Mouse (Mus musculus): Measurements from ENCODE around the gene Wdr93.

Gene Wdr93

GRCm38 (mm10) chr7:79742659-79743536 lies at the start of gene Wdr93, which contains the start of gene Pex11a:
Wdr93 (plus strand) TSS chr7:79743163.
Pex11a (minus strand) TSS chr7:79743131.
- in situ Hi-C loops (cut with MboI, MseI), result no loop called here

GRCm38 (mm10) chr7:79696495-79696894 lies 46.5 kb upstream of the Wdr93 start:
- in situ Hi-C loops (cut with MboI, MseI), result loop anchor here in 1 of 2 experiments (25.0 kb wide), 1 partner anchor 791 kb away; no protein-coding TSS in a partner anchor

- in situ Hi-C loops (cut with MboI, MseI), result no loop called here
Measured at GRCm38 (mm10) chr7:79702755-79703154, 40.2 kb upstream of the Wdr93 start.

GRCm38 (mm10) chr7:79705210-79705609 lies 37.8 kb upstream of the Wdr93 start:
- in situ Hi-C loops (cut with MboI, MseI), result no loop called here

- in situ Hi-C loops (cut with MboI, MseI), result no loop called here
Measured at GRCm38 (mm10) chr7:79710130-79710607, 32.8 kb upstream of the Wdr93 start.

- in situ Hi-C loops (cut with MboI, MseI), result no loop called here
Measured at GRCm38 (mm10) chr7:79710831-79711230, 32.1 kb upstream of the Wdr93 start.

GRCm38 (mm10) chr7:79715187-79715981 lies 27.6 kb upstream of the Wdr93 start, which contains the start of gene Kif7:
Kif7 (minus strand) TSS chr7:79715720.
- in situ Hi-C loops (cut with MboI, MseI), result no loop called here

- in situ Hi-C loops (cut with MboI, MseI), result no loop called here
Measured at GRCm38 (mm10) chr7:79721386-79721977, 21.5 kb upstream of the Wdr93 start.

GRCm38 (mm10) chr7:79727091-79727490 lies 15.9 kb upstream of the Wdr93 start:
- in situ Hi-C loops (cut with MboI, MseI), result no loop called here

GRCm38 (mm10) chr7:79728219-79728618 lies 14.7 kb upstream of the Wdr93 start:
- in situ Hi-C loops (cut with MboI, MseI), result no loop called here

- in situ Hi-C loops (cut with MboI, MseI), result no loop called here
Measured at GRCm38 (mm10) chr7:79729169-79729568, 13.8 kb upstream of the Wdr93 start.

- in situ Hi-C loops (cut with MboI, MseI), result no loop called here
Measured at GRCm38 (mm10) chr7:79729743-79730370, 13.1 kb upstream of the Wdr93 start.

- in situ Hi-C loops (cut with MboI, MseI), result no loop called here
Measured at GRCm38 (mm10) chr7:79731438-79731837, 11.5 kb upstream of the Wdr93 start.

- in situ Hi-C loops (cut with MboI, MseI), result no loop called here
Measured at GRCm38 (mm10) chr7:79732622-79733021, 10.3 kb upstream of the Wdr93 start, which contains the start of gene Plin1. Plin1 (minus strand) TSS chr7:79732903.

- in situ Hi-C loops (cut with MboI, MseI), result no loop called here
Measured at GRCm38 (mm10) chr7:79734563-79734962, 8.4 kb upstream of the Wdr93 start.

- in situ Hi-C loops (cut with MboI, MseI), result no loop called here
Measured at GRCm38 (mm10) chr7:79736511-79736910, 6.5 kb upstream of the Wdr93 start.

- in situ Hi-C loops (cut with MboI, MseI), result no loop called here
Measured at GRCm38 (mm10) chr7:79738913-79739312, 4.0 kb upstream of the Wdr93 start.

- in situ Hi-C loops (cut with MboI, MseI), result no loop called here
Measured at GRCm38 (mm10) chr7:79740279-79740678, 2.7 kb upstream of the Wdr93 start.

GRCm38 (mm10) chr7:79742277-79742658 lies 695 bp upstream of the Wdr93 start:
- in situ Hi-C loops (cut with MboI, MseI), result no loop called here

GRCm38 (mm10) chr7:79744051-79744450 lies 1.1 kb downstream of the Wdr93 start:
- in situ Hi-C loops (cut with MboI, MseI), result no loop called here

- in situ Hi-C loops (cut with MboI, MseI), result no loop called here
Measured at GRCm38 (mm10) chr7:79744585-79744984, 1.6 kb downstream of the Wdr93 start.

All from T-helper 17 cell (primary cell).